Mouse (Mus musculus) skeletal muscle tissue, adult 2 months (tissue): Measurements from ENCODE around the gene Pced1b.

Source experiments
- DNase-seq: peaks from one replicate; pipeline ENCODE4 v3.0.0-alpha.2; 2012; ENCODE audit warnings: low read depth, low spot score

Gene Pced1b

DNA sequence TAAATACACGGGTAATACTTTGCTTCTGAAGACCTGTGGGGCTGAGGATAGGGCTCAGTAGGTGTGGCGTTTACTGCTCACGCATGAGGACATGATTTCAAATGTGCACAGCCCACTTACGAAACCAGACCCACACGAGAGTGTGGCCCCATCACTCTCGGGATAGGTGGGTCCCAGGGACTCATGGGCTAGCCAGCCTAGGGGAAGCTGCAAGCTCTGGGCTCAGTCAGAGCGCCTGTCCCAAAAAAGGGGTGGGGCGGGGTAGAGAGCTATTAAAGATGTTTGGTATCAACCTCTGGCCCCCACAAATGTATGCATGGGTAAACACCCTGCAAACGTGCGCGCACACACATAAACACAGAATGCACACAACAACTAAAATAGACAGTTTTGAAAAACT is 9.5 kb downstream of the Pced1b start:
- DNase-seq = no peak

DNA sequence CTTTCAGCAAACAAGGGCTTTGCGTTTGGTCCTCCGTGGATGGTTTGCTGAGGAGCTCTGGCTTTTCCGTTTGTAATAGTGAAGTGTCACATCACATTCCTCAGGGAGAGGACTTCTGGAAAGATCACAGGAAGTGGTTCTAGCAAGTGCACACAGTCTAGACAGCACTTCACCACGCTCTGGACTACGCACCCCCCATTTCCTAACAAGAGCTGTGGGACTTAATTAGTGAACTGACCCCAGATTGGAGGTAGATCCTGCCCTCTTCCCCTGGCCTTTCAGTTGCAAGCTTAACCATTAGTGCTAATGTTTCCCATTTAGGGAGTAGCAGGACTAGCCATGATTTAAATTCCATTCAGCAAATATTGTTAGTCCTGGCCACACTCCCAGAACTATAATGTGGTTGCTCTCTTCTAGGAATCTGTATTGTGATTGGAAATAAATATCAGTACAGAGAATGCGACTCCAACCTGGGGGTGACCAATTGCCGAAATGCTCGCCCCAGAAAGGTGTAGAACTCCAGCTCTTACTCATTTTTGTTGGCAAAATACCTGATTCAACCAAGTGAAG is 10.4 kb downstream of the Pced1b start:
- DNase-seq = no peak

DNA sequence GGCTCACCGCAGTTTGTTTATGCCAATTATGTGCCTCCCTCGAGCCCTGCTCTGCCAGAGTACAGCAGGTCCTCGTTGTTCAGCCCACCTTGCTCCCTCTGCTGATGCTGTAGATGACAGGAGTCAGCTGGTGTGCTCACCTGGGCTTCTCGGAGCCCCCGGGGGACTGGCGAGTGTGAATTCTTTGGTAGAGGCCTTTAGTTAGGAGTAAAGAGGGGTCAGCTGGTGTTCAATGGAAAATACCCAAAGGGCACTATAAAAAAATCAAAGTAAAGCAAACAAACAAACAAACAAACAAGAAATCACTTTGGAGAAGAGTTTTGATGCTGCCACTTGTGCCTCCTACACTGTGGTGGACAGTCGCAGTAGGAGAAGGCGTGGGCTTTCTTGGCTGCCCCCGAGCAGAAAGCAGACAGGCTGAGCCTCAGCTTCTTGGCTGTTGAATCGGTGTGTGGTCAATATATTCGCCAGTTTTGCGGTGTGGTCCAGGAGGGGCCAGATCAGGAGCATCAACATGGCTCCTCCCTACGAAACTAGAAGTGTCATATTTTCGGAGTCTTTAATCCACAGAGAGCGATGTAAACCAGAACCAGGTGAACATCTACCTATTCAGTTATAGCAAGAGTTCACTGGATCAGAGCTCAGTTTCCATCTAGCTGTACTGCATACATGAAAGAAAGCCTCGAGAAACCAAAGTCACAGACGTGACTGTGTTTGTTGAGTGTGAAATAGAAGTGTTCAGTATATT is 11.8 kb downstream of the Pced1b start:
- no peak for DNase-seq

DNA sequence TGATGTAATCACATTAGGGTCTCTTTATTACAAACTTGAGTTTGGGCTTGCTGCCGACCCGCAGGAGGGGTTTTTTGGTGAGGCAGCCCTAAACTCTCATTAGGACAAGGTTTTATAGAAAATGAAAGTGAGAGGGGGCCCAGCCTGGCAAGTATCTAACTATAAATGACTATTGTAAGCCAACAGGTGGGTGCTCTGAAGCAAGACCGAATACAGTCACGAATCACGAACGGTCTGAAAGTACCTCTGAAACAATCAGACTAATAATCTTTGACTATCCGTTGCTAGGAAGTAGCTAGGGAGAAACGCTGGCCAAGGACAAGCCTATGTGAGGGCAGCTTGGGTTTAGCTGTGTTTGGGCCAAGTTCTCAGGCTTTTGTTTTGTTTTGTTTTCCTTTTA is 12.4 kb downstream of the Pced1b start:
- DNase-seq = no peak

DNA sequence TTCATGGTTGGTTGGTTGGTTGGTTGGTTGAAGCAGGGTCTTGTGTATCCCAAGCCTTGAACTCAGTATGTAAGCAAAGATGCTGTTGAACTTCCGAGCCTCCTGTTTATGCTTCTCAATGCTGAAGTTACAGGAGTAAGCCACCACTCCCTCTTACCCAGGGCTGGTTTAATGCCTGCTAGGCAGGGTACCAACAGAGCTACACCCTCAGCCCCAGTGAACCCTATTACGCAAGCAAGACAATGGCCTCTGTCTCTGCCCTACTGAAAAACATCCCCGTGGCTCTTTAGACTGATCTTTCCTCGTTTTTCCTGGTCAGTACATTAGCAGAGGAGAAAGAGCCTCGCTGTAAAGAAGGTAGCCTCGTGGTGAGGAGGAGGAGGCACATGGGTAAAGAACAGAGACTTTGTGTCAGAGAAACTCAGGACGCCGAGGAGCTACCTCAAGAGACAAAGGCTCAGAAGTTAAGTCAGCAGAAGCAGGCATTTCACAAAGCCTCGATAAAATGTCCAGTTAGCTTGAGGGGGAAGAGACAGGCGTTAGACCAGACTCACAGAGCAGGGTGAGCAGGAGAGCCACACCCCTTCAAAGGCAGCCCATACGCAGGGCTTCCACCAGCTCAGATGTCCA is 13.2 kb downstream of the Pced1b start:
- no peak for DNase-seq

DNA sequence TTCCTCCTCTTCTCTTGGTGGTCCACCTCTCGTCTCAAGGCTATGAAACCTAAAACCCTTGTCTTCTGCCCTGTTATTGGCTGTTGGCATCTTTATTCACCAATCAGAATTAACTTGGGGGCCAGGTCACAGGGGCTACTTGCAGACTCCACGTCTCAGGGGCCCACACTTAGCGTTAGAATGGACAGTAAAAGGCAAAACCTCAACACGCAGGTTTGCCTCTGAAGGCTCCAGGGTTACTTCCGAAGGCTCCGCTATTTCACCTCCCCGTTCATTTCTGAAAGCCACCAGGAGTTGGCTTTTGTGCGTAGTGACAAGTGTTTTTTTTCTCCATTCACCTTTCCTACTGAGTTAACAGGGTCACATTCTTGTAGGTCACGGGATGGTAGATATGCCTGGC is 15.3 kb downstream of the Pced1b start:
- DNase-seq = no peak

DNA sequence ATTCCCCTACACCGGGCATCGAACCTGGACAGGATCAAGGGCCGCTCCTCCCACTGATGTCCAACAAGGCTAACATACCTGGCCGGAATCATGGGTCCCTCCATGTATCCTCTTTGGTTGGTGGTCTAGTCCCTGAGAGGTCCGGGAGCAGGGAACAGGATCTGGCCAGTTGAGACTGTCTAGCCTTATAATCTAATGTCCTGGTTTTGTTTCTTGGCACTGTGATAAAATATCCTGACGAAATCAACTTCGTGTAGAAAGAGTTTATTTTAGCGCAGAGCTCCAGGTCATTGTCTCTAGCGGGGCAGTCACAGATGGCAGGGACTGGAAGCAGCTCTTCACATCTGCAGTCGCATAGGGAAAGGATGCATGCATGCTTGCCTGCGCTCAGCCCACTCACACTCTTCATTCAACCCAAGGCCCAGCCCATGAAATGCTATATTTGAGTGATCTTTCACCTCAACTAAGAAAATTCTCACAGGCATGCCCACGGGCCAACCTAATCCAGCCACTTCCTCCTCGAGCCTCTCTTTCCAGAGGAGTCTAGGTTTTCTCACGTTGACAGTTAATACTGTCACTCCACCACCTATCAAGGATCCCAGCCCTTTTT is 19.4 kb downstream of the Pced1b start:
- DNase-seq = no peak

DNA sequence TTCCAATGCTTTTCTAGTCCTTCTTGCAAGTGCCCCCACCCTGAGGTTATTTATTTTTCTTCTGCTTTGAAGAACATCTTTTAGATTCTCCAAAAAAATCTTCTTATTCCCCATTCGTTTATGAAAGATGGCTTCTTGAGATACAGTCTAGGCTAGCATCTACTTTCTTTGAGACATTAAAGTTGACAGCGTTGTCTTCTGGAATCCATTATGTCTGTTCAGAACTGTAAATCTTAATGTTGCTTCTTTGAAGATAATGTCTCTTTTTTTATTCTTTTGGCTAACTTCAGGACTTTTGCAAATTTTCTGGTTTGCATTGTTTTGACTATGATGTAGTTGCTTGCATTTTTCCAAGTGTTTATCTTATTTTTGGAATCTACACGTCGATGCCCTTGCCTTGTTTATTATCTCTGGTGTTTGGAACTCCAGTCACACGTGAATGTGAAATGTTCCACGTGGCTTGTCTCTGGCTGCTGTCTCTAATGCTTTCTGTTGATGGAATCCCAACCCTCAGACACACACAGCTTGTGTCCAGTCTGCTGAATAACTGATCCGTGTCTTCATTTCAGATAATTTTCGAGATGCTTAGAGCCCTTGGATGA is 20.3 kb downstream of the Pced1b start:
- no peak for DNase-seq

DNA sequence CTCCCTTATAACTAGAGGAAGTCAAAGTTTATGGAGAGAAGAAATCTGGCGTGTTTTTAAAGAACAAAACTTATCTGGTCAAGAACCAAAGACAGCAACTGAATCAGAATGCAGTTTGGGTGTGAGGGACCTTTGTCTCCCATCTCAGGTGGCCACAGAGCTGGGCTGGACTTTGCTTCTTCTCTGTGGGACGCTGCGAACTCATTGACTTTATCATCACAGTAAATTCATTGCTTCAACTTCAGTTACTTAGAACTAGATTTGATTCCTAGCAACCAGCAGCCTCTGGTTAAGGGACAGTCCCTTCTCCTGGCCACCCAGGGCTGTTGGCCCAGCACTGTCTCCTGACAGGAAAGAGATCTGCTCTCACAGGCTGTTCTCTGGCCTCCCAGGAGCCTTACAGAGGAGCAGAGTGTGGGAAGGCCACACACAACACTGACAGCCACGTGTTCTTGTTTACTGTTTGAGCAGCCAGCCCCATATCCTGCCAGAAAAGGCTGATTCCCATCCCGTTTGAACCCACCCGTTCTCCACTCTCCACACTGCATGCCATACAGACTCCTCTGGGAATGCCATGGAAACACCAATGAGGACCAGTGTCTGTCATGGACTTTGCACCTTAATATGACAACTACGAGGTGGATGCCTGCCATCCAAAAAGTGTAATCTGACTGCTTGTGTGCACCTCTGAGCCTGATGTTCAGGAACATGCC is 25.2 kb downstream of the Pced1b start:
- peak; percentile 25 for DNase-seq

DNA sequence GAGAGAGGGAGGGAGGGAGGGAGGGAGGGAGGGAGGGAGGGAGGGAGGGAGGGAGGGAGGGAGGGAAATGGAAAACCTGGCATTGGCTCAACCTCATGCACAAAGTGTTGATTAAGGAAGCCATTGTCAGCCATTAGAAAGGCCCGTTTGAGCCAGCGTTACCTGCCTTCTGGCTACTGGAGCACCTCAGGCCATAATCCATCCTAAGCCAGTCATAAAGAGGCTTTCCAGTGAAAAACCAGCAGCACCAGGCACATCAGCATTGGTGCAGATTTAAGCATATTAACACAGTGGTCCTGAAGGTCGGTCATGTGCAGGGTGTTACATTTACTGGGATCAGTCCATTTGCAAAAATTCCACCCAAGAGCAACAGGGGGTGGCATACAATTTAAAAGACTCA is 25.9 kb downstream of the Pced1b start:
- DNase-seq = no peak

DNA sequence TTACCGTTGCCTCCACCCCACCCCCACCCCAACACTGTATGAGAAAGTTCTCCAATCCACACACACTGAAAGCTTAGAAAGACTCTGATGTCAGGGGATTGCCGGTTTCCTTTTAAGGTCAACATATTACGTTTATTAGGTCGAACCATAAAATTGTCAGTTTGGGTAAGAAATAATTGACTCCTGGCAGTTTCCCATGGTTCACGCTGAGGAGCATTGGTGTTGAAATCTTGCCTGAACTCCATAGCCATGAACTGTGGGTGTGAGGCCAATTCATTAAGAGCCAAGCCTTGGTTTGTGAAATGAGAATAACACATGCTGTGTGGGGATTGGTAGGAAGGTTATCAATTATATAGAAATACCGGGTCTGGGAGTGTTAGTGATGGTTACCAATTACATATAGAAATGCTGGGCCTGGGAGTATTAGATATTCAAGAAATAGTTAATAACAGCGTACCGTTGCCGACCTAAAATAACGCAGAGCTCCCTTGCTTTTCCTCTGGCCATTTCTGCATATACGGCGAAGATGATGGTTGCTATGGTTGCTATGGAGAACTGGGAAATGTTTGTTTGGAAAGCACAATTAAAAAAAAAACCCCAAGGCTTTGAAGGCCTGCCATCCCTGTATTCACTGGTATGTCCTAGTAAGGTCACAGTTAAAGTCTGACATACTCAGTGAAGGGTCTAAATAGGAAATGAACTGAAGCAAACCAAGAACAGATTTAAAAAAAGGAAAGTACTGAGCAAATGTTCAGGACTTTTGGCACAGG is 28.9 kb downstream of the Pced1b start:
- no peak for DNase-seq

DNA sequence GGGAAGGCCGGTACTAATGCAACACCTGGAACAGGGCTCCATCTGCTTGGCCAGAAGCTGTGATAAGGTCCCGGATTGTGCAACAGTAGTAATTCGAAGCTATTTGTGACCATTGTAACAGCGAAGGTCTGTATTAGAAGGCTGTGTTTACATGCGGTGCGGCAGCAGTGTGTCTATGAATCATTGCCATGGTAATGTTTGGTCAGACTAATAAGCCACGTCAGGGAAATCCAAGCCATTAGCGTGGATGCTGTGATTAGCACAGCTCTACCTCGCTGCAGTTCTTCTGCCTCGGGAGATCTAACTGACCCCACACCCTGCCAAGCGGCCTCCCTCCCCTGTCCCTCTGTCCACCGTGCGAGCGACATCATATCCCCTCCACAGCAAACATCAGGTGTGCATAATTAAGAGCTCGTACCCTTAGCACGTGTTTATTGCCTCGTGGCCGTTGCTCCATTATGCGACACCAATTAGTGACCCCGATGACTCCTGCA is 29.8 kb downstream of the Pced1b start:
- no peak for DNase-seq

DNA sequence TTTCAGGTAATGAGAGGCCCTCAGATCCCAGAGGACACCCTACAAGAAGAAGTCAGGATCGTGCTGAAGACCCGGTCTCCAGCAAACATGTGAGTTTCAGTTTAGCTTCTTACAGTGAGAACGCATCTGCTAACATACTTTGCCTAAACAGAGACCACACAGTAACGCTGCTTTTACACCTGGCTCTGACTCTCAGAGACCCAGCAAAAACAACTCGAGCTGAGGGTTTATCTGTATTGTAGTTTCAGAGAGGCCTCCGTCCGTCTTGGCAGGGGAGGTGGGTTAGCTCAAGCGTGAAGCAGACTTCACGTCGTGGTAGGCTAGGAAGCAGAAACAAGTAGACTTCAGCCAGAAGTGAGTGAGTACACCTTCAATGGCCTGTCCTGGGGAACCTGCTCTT is 30.4 kb downstream of the Pced1b start:
- DNase-seq = no peak

DNA sequence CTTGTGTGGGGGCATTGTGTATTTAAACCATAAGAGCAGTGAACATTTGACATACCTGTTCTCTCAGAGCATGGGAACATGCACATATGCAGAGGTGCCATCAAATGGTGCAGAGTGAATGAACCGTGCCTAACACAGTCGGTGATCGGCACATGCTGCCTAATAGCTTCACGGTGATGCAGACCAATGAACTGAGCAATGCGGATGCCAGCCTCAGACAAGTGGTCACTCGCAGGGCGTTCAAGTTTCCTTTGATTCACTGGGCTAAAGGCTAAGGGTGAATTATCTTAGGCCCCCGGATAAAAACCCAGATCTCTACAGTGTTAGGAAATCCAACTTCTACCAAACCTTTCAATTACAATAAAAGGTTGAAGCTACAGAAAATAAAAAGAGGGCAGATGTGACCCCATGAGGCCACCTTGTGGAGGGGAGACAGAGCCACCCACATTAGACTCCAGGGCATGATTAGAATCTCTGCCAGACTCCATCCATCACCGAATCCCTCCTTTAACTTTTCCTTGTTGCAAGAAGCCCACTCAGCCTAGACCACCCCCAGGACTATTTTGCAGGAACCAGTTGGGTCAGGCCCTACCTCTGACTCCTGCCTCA is 31.5 kb downstream of the Pced1b start:
- DNase-seq = no peak

DNA sequence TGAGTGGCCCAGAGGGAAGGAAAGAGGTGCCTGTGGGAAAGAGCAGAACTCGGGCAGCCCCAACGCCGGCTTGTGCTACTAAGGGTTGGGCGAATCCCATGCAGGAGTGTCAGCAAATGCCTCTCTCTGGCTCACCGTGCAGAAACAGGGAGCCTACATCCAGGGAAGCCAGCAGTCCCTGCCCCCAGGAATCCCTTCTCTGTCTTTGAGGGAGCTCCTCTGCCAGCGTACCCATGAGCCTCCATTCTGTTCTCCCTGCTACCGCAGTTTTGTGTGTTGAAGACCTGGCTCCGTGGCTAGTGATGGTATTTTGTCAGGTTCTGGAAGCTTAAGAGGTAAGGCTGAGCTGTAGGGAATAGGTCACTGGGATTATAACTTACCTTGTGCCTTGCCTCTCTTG is 33.2 kb downstream of the Pced1b start:
- DNase-seq = no peak

DNA sequence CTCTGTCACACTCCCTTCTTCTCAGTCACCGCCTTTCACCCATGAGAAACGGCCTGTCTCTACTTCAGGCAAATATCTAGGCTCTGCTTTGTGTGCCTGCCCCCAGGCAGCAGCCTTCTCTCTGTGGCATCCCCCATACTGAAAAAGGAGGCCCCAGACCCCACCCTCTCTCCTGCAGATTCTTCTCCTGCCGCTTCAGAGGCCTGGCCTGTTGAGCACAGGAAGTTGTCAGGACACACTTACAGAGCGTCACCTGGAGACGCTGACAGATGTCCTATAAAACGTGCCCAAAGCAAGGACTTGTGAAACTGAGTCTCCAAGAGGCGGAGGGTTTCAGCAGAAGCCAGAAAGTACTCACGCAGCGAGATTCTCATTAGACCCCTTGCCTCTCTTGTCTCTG is 33.9 kb downstream of the Pced1b start:
- DNase-seq = no peak

DNA sequence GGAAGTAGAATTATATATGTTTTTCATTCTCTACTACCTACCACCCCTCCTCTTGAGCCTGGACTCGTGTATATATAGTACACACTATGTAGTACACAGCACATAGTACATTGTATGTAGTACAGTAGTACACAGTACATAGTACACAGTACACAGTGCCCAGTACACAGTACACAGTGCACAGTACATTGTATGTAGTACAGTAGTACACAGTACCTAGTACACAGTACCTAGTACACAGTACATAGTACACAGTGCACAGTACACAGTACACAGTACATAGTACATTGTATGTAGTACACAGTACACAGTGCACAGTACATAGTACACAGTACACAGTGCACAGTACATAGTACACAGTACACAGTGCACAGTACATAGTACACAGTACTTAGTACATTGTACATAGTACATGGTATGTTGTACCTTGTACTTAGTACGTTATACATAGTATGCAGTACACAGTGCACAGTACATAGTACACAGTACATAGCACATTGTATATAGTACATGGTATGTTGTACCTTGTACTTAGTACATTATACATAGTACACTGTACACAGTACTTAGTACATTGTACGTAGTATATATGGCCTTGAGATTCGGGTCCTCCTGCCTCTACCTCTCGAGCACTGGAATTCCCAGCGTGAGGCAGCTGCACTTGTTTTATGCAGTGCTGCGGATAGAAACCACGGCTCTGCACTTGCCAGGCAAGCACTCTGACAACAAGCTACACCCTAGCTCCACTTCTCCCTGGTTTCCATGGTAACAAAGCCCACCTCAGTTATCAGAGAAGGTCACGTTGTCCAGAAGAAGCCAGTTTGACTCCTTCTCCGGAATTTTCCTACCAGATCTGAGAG is 35.0 kb downstream of the Pced1b start:
- DNase-seq = no peak

DNA sequence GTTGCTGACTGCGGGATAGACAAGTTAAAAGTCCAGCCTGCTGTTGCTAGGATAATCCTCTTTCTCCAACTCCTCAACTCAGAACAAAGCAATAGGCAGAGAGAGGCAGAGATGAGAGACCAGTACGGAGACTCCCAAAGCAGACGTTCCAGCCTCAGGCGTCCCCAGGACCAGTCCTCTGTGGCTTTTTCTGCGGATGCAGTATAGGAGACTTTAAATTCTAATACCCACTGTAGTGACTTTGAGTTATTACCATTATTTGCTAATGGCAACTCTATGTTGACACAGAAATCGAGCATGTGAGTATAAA is 35.6 kb downstream of the Pced1b start:
- no peak for DNase-seq

DNA sequence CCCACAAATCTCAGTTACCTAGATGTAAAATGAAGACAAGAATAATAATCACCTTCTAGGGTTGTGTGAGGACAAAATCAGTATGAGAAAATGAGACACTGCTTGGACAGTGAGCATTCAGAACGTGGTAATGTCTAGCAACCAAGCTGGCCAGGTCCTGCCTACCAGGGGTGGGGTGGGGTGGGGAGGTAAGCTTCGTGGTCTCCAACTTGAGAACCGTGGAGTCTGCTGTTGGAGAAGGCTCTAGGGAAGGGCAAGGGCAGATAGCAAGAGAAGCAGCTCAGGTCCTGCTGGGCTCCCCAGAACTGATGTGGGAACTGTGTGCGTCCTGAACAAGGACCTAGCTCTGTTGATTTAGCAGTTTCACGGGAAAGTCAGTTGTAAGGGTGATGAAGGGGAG is 37.3 kb downstream of the Pced1b start:
- no peak for DNase-seq
